Mouse (Mus musculus): ENCODE measurements at regions not wholly inside any gene's neighbourhood (a gene's known extent, or its start where the extent isn't known, plus 50 kb on each side); places are given as distances from the start of the nearest gene placed in this dataset.

DNA sequence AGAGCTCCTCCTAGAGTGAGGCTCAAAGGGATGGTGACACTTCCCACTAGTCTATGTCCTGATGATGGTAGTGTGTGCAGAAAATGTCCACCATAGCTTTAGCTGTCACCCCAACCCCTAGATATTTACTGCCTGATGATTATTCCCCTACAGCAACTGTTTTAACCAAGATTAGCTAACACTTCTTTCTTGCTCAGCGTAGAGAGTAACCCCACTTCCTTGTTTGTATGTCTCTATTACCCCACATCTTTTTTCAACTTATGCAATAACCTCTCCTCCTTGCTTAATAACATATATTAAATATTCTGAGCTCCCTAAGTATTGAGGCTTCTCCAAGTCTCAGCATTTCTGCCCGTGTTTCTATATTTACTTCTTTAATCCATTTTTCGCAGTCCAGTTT lies 404.2 kb upstream of the Cntn3 start:
- DNase-seq: no peak

GRCm38 (mm10) chr6:103023326-103023725 lies 450.4 kb upstream of the Cntn3 start:
- DNase-seq: no peak

DNA sequence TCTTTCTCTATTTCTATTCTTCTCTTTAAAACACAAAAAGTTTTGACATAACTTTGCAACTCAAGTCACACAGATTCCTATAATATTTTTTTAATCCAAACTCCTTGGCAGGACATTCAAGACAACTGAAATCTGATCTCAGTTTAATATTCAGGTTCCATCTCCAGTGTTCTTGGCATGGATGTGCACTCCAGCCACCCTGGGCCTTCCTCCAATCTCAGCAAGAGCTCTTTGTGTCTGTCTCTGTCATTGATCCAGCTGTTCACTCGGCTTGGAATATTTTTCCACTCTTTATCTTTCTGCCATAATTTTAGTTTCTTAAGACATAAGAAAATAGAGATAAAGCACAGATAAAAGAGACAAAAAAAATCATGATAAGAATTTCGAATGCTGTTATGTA lies 451.1 kb upstream of the Cntn3 start:
- peak; percentile 7 for DNase-seq

GRCm38 (mm10) chr6:103028150-103028549 lies 455.2 kb upstream of the Cntn3 start:
- no peak for DNase-seq

DNA sequence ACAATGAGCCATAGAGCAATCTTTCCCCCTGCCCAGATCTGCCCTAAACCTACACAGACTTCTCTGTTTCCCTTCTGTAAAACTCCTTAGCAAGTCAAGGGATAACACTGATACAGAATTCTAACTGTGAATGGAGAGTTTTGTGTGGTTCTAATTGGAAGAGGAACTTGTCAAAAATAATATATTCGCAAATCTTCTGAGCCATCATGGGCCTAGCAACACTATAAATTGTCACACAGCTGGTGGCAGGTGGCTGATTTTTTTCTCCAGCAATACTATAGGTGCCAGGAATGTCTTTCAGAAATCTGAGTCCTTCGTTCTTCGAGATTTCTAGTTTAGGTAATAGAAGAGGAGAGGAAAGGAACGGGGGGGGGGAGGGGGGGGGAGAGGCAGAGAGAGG lies 460.5 kb upstream of the Cntn3 start:
- no peak for DNase-seq

DNA sequence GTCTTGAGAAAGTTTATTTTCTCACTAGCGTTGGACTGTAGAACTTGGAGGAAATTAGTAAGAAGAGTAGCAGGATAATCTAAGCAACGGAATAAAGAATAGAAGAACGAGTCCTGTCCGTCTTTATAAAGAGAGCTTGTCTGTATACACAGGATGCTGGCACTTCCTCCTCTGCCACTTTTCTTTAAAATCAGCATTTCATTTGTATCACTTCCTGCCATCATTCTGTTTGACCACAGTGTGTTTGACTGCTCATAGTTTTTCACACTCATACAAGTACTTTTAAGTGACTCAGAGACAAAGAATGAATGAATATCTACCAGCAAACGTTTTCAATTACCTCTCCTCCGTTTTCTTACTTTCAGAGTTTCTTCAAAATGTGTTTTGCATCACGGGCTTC lies 461.0 kb upstream of the Cntn3 start:
- DNase-seq: no peak

DNA sequence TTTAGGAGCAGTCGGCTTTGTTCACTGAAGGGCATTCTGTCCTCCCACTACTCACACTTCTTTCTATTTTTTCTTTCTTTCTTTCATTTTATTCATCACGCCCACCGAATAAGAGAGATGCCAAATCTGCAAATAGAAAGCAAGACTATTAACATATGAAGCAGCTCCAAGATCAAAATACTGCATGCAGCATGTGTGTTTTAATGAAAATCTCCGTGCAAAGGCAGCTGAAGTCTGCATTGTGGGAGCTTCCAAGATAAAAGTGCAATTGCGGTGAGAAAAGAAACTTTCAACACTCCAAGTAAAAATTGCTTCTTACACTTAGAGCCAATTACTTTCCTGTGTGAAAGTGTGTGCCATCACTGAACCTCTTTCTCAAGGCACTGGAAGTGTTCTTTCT lies 449.8 kb upstream of the Chl1 start:
- DNase-seq: no peak

- DNase-seq: peak; percentile 8
Measured at GRCm38 (mm10) chr6:103106189-103106588, 404.2 kb upstream of the Chl1 start.

GRCm38 (mm10) chr6:103119537-103119936 lies 390.8 kb upstream of the Chl1 start:
- DNase-seq: no peak

DNA sequence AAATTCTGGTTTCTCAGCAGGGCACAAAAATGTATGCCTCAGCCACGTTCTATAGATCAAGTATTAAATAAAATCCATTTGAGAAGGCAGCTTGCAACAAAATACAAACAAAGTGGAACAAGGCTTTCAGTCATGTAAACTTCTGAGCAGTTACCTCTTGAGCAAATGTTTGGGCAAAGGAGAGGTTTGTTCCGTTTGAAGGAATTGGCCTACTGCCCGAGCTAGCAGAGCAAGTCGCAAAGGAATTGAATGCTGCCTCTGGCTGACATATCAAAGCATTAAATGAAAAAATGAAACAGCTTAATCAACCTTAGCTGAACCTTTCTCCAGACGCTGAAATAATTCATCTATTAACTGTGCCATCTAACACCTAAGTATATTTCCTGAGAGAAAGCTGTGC lies 369.5 kb upstream of the Chl1 start:
- peak; percentile 12 for DNase-seq

- DNase-seq: no peak
Measured at GRCm38 (mm10) chr6:103177851-103178250, 332.5 kb upstream of the Chl1 start.

GRCm38 (mm10) chr6:103183355-103183754 lies 327.0 kb upstream of the Chl1 start:
- no peak for DNase-seq

DNA sequence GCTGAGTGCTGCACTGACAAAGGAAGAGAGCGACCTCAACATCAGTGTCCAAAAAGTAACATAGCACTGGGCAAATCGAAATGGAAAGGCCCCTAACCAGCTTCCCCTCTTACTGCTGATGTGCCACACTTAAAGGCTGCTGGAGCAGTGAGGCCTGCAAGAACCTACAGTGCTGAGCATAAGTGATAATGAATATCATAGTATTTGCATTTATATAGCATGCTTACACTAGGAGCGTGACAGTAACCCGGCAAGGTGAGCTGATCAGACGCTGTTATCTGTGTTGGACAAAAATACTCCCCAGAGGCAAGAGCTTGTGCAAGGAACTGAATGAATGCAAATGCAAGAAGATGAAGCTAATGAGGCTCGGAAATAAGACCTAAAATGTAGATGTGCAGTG lies 313.5 kb upstream of the Chl1 start:
- no peak for DNase-seq

DNA sequence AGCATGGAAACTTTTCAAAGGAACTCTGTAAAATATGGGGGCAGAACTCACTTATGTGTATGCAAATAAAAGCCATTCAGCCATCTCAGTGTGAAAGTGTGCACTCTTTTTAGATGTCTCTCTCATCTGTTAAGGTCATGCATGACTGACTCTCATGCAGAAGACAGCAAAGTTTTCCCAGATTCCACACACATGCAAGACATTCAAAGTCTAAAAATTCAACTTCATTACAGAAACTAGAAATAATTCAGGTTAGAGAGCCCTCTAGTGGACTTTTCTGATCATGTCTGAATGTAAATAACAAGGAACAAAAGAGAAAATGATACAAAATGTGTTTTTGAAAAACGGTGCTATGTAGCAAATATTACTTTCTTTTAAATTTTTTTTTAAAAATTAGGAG lies 308.8 kb upstream of the Chl1 start:
- DNase-seq: no peak

GRCm38 (mm10) chr6:103209202-103209601 lies 301.2 kb upstream of the Chl1 start:
- peak; percentile 84 for DNase-seq

DNA sequence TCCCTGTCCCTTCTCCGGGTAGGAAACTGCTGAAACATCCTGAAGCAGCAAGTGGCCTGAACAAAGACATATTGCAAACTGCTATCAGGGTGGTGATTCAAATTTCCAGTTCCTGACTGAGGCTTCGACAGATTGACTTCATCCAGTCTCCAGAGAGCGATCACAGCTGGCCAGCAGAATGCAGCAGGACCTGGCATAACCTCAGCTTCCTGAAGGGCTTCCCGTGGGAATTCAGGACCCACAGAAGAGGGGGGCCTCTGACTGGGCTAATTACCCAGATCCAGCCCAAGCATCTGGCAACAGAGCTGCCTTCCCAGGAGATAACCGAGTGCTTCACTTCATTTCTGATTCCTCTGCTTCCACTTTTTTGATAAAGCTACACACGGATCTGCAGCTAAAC lies 297.2 kb upstream of the Chl1 start:
- peak; percentile 25 for DNase-seq

- no peak for DNase-seq
Measured at GRCm38 (mm10) chr6:103236896-103237295, 273.5 kb upstream of the Chl1 start.

GRCm38 (mm10) chr6:103268984-103269383 lies 241.4 kb upstream of the Chl1 start:
- DNase-seq: no peak

DNA sequence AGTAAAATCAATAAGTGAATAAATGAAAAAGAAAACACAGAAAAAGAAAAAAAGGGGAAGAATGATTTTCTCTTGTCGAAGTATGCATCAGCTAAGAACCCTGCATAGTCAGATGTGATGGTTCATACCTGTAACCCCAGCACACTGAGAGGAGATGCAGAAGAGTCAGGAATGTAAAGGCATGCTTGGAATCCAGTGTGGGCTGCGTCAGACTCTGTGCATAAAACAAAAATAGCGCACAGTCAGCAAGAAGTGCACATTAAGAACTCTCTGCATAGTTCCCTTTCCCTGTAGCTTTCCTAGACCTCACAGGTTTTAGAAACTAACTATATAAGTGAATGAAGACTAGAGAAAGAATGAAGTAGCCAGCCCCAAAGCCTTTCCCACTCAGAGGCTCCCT lies 238.2 kb upstream of the Chl1 start:
- DNase-seq: no peak

DNA sequence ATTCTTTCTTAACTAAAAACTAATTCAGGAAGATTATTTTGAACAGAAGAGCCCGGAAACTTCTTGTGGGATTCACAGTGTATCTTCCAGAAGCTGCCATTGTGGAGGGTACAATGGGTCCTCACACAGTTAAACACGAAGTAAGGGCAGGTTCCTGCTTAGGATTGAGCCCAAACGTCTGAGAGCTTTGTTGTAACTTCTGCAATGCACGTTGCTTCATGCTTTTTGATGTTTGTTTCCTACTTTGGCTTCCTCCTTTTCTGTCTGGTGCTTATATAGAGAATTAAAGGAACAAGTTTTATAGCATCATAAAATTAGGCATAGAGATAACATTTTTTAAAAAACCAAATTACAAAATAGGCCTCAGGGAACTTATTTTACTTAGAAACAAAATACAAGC lies 235.3 kb upstream of the Chl1 start:
- DNase-seq: no peak

GRCm38 (mm10) chr6:103275476-103275875 lies 234.9 kb upstream of the Chl1 start:
- peak; percentile 8 for DNase-seq

DNA sequence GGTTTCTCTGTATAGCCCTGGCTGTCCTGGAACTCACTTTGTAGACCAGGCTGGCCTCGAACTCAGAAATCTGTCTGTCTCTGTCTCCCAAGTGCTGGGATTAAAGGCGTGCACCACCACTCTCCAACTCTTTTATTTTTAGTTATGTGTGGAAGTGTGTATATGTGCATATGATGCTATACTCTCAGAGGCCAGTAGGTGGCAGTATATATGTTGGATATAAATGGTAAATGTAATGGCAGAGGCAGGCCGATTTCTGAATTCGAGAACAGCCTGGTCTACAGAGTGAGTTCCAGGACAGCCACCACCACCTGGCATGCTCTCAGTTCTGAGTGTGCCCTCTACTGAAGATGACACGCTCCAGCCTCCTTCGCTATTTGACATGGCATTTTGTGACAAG lies 214.4 kb upstream of the Chl1 start:
- no peak for DNase-seq

- no peak for DNase-seq
Measured at GRCm38 (mm10) chr6:103306420-103307249, 203.8 kb upstream of the Chl1 start.

- no peak for DNase-seq
Measured at GRCm38 (mm10) chr6:103307250-103307580, 203.2 kb upstream of the Chl1 start.

GRCm38 (mm10) chr6:103312149-103312548 lies 198.2 kb upstream of the Chl1 start:
- no peak for DNase-seq
